Mouse (Mus musculus) spleen, adult 2 months (tissue): ENCODE results near the gene Ptgis. TPM values are rescaled to one million over a fixed set of nuclear protein-coding genes. Genes with fewer than 3 reads are reported as not detected.
"Not testable (repeated sequence)": the region's sequence is repeated elsewhere in the genome, so short reads cannot be mapped to it uniquely, and the experiment has no call there.

ENCODE experiments used
- DNase-seq, 2 experiments: peaks; one replicate each; pipeline versions ENCODE4 v3.0.0 to v3.0.0-alpha.2; 2012 to 2021; ENCODE audit warnings: low spot score in 2 of 2, low read depth in 1 of 2
- H3K27ac ChIP-seq: fragments of 200-500 bp; 2 replicates; pipeline ENCODE4 v1.5.1; 2012; ENCODE audit warnings: low read length, inconsistent platforms; ENCODE audit not compliant: insufficient read depth
- H3K27me3 ChIP-seq: fragments of 200-500 bp; 2 replicates; pipeline ENCODE4 v1.6.1; 2012; ENCODE audit warnings: mild to moderate bottlenecking, moderate library complexity, low read length, inconsistent platforms; ENCODE audit not compliant: control insufficient read depth, insufficient read depth
- H3K36me3 ChIP-seq: fragments of 200-500 bp; 2 replicates; pipeline ENCODE4 v1.6.1; 2012; ENCODE audit warnings: mild to moderate bottlenecking, low read length, inconsistent platforms; ENCODE audit not compliant: control insufficient read depth, insufficient read depth
- H3K4me1 ChIP-seq: fragments of 200-500 bp; 2 replicates; pipeline ENCODE4 v1.6.1; 2011; ENCODE audit warnings: inconsistent platforms; ENCODE audit not compliant: control insufficient read depth, insufficient read depth, insufficient read length
- H3K4me3 ChIP-seq: fragments of 200-500 bp; 2 replicates; pipeline ENCODE4 v1.5.1; 2011; ENCODE audit warnings: mild to moderate bottlenecking, inconsistent platforms; ENCODE audit not compliant: insufficient read depth, insufficient read length; ENCODE audit errors: extremely low read depth
- CTCF ChIP-seq: fragments of 200-500 bp; IDR thresholded peaks from 2 replicates; pipeline ENCODE4 v1.5.1; 2011; ENCODE audit warnings: mild to moderate bottlenecking, inconsistent platforms; ENCODE audit not compliant: insufficient read depth, insufficient read length, insufficient replicate concordance; ENCODE audit errors: extremely low read depth
- POLR2A ChIP-seq: fragments of 200-500 bp; IDR thresholded peaks from 2 replicates; pipeline ENCODE4 v1.6.1; 2011; ENCODE audit warnings: low read depth, low read length, inconsistent platforms
- WGBS: fragments of 180-500 bp; shearing (Covaris S2); methylation state at CpG from one replicate; pipeline ENCODE4 v1.1.7; 2018; 5-methylcytosine and 5-hydroxymethylcytosine counted together
- polyA plus RNA-seq: library from polyadenylated mRNA; depleted of rRNA; stranded (reverse); fragments of >200 nt; gene quantifications from 2 replicates; pipeline ENCODE4 v1.2.3, GENCODE M21; 2012

Gene Ptgis
- polyA plus RNA-seq, 1 experiment, result 6.4 TPM

DNA sequence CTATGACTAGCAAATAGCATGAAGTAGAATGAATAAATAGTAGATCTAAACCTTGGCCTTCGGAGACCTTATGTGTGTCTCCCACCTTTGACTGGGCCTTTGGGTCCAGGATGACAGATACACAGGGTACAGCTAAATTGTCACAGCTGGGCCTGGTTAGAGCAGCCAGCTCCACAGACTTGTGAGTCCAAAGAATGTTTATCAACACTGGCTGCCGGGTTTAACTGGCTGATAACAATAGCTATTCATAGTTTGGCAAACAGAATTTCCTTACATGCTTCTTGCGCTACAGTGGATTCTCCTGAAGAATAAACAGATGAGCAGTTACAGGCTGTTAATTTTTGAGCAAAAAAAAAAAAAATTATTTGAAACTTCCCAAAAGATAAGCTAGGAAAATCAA, 31.4 kb downstream of the Ptgis start:
- TF ChIP-seq POLR2A (no peak), CTCF (no peak)
- no peak for DNase-seq
- 81% methylated on average over 3 of the region's 3 CpGs for WGBS

DNA sequence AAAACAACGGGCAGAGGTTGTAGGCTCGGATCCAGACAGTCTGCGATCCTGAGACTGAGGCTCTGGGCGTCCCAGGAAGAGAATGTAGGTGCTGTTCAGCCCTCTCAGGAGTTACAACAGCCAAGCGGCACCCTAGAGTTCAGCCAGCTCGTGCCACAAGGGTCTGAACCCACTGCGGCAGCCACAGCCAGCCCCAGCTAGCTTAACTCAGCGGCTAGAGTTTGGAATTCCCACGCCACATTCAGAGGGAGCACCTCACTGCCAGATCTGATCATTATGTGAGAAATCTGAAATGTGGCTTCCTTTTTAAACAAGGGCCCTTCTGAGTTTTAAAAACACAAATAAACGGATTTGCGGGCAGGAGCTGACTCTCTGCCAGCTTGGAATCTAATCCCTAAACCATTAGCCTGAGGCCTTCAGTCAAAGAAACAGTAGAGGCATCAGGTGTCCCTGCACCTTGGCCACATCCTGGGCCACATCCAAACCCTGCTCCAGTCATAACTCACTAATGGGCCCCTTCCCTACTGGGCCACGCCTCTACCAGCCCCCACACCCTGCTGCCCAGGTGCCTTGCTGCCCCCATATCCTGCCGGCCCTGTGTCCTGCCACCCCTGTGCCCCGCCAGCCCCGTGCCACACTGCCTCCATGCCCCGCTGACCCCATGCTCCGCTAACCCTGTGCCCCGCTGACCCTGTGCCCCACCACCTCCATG, 34.3 kb downstream of the Ptgis start:
- H3K4me1 ChIP-seq, result no peaks in the 10 kb centered on the region
- no peak for DNase-seq
- H3K27ac ChIP-seq, result no peak overlapping the region
- no peak overlapping the region for H3K4me3 ChIP-seq
- H3K27me3 ChIP-seq, result no peaks in the 10 kb centered on the region
- WGBS, result 84% methylated on average over 18 of the region's 18 CpGs
- H3K36me3 ChIP-seq, result no peaks in the 10 kb centered on the region
- TF ChIP-seq POLR2A (no peak), CTCF (no peak)

More for the DNA sequence above, 31.4 kb downstream of the Ptgis start:
- no peak overlapping the region for H3K27ac ChIP-seq
- H3K27me3 ChIP-seq, result no peaks in the 10 kb centered on the region
- no peaks in the 10 kb centered on the region for H3K36me3 ChIP-seq
- no peak overlapping the region for H3K4me3 ChIP-seq
- no peaks in the 10 kb centered on the region for H3K4me1 ChIP-seq

DNA sequence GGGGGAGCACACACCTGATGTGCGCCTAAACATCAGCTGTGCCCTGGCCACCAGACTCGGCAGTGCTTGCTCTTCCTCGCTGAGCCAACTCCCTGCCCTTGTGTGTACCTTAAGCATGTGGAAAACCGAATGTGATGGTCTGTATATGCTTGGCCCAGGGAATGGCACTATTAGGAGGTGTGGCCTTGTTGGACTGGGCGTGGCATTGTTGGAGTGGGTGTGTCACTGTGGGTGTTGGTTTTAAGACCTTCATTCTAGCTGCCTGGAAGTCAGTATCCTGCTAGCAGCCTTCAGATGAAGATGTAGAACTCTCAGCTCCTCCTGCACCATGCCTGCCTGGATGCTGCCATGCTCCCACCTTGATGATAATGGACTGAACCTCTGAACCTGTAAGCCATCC, 35.7 kb downstream of the Ptgis start:
- not testable (repeated sequence) for DNase-seq, H3K27me3 ChIP-seq, H3K36me3 ChIP-seq, H3K27ac ChIP-seq, H3K4me1 ChIP-seq, H3K4me3 ChIP-seq
- WGBS, result 82% methylated on average over 5 of the region's 5 CpGs

DNA sequence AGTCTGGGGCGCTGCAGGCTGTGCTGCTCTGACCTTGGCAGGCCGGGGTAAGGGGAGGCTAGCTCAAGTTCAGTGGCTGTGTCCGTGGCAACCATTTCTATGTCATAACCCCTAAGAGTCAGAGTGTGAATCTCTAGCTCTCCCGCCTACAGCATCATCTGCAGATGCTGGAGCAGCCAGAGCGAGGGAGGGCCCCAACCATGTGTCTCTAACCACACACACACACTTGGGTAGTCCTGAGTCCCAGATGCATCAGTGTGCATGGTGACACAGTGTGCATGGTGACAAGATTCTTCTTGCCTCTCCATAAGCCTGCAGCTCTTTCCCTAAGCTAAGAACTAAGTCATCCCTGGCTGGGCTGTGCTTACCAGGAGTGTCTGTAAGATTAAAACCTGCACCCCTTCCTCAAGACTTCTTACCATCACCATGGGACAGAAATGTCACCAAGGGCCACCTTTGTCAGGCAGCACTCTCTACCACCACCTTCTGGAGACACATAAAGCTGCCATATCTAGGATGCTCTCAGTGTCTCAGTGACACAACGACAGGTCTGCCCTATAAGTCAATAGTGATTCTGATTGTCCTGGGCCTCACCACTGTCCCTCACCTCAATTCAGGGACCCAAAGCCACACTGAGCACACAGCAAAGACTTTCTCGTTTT, 36.8 kb downstream of the Ptgis start:
- Histone ChIP-seq H3K36me3 (no peaks in the 10 kb centered on the region), H3K27me3 (no peaks in the 10 kb centered on the region)
- WGBS, result 62% methylated on average over 7 of the region's 7 CpGs

DNA sequence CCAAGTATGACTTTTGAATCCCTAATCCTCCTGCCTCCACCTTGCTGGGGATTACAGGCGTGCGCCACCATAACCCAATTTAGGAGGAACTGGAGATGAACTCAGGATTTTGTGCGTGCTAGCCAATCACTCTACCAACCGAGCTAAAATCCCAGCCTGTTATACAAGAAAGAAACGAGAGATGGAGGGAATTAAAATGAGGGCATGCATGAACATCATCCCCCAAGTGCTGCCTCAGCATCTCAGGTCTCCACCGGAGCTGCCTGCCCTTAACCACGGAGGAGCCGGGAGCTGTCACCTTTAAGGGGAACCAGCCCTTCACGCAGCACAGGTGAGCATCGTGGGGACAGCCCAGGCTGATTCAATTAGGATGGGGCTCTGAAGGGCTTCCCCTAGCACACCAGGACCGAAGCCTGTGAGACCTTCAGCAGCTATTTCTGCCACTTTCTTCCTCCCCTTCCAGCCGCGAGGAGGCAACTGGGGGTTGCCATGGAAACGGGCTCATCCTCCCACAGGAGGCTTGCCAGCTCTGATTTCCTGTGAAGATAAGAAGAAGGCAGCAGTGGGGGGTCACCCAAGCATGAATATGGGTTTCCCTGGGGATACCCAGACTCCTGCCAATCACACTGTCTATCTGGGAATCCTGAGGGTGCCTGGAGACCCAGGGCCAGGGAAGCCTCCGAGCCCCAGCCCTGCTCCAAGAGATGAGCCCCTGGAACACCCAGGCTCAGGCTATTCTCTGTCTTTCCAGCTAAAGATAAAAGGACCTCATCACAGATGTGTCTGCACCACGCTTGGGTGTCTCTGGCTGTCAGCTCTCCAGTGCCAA, 38.7 kb downstream of the Ptgis start:
- DNase-seq, result no peak
- 44% methylated on average over 16 of the region's 16 CpGs for WGBS

More for the DNA sequence above, 36.8 kb downstream of the Ptgis start:
- Histone ChIP-seq H3K4me3 (no peak overlapping the region), H3K4me1 (no peaks in the 10 kb centered on the region), H3K27ac (no peak overlapping the region)
- peak; percentile 55; the same call in 1 of the 2 replicates for TF ChIP-seq CTCF
- no peak for TF ChIP-seq POLR2A
- peak in 1 of 2 experiments; percentile 17 for DNase-seq

DNA sequence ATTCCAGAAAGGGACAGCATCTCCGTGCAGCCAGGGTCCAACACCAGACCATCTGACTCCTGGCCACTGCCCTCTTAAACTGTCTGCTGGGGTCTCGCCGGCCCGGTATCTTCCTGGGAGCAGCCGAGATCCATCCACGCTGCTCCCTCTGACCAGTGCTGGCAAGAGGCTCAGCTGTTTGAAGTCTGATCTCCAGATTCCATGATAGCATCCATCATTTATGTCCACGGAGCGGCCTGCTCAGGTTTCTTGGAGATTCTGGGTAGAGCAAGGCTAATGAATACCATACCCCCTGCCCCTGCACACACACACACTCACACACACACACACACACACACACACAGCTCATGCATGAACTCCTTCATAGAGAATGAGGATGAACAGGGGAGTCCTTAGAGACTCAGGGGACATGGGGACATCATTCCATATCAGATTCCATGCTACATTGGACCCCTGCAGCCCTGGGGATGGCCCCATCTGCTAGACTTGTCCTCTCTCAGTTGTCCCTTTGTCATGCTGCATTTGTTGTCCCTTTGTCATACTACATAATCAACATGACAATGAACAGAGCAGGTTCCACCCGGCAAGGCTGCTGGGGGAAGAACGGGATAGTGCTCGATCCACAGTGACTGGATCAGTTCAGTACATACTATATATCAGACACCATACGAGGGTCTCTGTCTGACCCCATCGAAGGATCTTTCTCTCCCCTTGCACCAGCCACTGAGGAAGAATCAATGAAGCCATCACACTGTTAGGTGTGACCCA, 41.6 kb downstream of the Ptgis start:
- WGBS, result 71% methylated on average over 13 of the region's 13 CpGs
- DNase-seq, result no peak
- Histone ChIP-seq H3K27ac (no peak overlapping the region), H3K27me3 (0 out of 2 replicates have a peak, but pooled peaks cover 1% of the 10 kb centered on the region), H3K4me3 (no peak overlapping the region), H3K36me3 (no peaks in the 10 kb centered on the region), H3K4me1 (no peaks in the 10 kb centered on the region)
- no peak for TF ChIP-seq POLR2A
- TF ChIP-seq CTCF, result no peak

More for the DNA sequence above, 38.7 kb downstream of the Ptgis start:
- TF ChIP-seq POLR2A (no peak), CTCF (no peak)
- no peak overlapping the region for H3K27ac ChIP-seq
- H3K27me3 ChIP-seq, result no peaks in the 10 kb centered on the region
- H3K36me3 ChIP-seq, result no peaks in the 10 kb centered on the region
- H3K4me1 ChIP-seq, result no peaks in the 10 kb centered on the region
- no peak overlapping the region for H3K4me3 ChIP-seq
